Mouse (Mus musculus): ENCODE measurements at regions not wholly inside any gene's neighbourhood (a gene's known extent, or its start where the extent isn't known, plus 50 kb on each side); places are given as distances from the start of the nearest gene placed in this dataset.

DNA sequence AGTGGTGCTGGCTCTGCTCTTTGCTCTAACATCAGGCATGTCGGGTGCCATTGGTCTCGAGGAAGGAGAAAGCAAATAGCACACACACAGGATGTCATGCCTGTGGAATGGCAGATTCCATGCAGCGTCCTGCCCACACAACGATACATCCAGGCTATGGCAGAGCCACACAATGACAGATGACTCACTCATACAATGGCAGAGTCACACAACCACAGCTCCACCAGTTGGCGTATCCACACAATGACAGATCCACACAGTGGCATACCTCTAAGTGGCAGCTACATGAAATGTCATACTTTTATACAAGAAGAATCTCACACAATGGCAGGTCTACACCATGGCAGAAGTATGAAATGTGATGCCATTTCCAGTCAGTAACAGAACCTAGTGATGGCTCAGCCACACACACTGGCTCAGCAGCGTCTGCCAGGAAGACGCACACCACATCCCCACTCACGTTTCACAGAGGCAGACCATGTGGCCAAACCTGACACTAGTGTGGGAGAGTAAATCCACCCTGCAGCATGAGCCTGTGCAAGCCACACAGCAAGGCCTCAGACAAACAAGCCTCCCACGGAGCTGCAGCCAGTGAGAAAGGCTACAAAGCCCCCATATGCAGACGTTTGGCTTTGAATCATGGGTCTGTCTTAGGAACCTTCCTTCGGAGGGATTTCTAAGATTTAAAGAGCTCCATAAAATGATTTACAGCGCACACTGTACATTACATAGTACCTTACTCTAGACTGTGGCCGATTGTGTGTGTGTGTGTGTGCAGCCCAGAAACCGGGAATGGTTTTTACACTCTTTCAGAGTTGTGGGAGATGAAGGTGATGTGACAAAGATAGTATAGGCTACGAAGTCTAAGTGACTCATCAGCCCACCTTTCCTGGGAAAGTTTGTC, 104.0 kb upstream of the Myo10 start:
- ATAC-seq: no peak
- H3K27ac ChIP-seq (ENCODE audit: low read depth): no peak overlapping the region
- 76% methylated on average over 15 of the region's 15 CpGs for WGBS (ENCODE audit: insufficient replicate concordance)
- H3K4me1 ChIP-seq (ENCODE audit: insufficient read depth): no peaks in the 10 kb centered on the region
- H3K36me3 ChIP-seq (replicated peaks; ENCODE audit: insufficient read depth, low read length): no peaks in the 10 kb centered on the region
- TF ChIP-seq EP300 (IDR thresholded peaks at IDR 0.05; ENCODE audit: low read depth): no peak
- TF ChIP-seq CTCF (IDR thresholded peaks at IDR 0.05; ENCODE audit: low read depth): no peak
- H3K4me3 ChIP-seq (ENCODE audit: low read depth, low read length): no peak overlapping the region
- no peak overlapping the region for H3K4me2 ChIP-seq (ENCODE audit: low read depth, low read length)
- H3K9me3 ChIP-seq (ENCODE audit: low read length): no peaks in the 10 kb centered on the region
- no peak for DNase-seq
- H3K9ac ChIP-seq (replicated peaks): no peak overlapping the region
- no peaks in the 10 kb centered on the region for H3K27me3 ChIP-seq (ENCODE audit: insufficient read depth, low read length)

DNA sequence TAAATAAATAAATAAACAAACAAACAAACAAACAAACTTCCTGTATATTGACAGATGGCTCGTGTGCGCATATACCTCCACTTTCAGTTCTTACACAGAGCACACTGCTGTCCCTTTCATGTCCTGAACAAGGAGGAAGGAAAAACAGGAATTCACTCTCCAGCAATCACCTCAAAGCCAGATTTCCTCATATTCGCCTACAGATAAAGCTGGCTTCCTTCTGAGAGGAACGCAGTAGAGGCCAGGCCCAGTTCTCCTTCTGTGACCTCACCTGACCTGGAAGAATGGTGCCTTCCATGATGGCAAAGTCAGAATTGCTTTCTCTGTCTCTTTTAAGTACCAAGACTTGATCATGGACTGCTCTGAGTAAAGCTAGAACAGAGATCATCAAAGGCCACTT, 98.1 kb upstream of the Myo10 start:
- no peaks in the 10 kb centered on the region for H3K36me3 ChIP-seq (replicated peaks; ENCODE audit: insufficient read depth, low read length)
- no peaks in the 10 kb centered on the region for H3K9me3 ChIP-seq (ENCODE audit: low read length)
- ATAC-seq (no peak), DNase-seq (no peak)
- H3K27ac ChIP-seq (ENCODE audit: low read depth): no peak overlapping the region
- no peaks in the 10 kb centered on the region for H3K27me3 ChIP-seq (ENCODE audit: insufficient read depth, low read length)
- TF ChIP-seq EP300 (IDR thresholded peaks at IDR 0.05; ENCODE audit: low read depth) (no peak), CTCF (IDR thresholded peaks at IDR 0.05; ENCODE audit: low read depth) (no peak)
- no peak overlapping the region for H3K4me3 ChIP-seq (ENCODE audit: low read depth, low read length)
- no peak overlapping the region for H3K4me2 ChIP-seq (ENCODE audit: low read depth, low read length)
- WGBS (ENCODE audit: insufficient replicate concordance): 55% methylated on average over 4 of the region's 4 CpGs
- H3K4me1 ChIP-seq (ENCODE audit: insufficient read depth): no peaks in the 10 kb centered on the region
- H3K9ac ChIP-seq (replicated peaks): no peak overlapping the region

DNA sequence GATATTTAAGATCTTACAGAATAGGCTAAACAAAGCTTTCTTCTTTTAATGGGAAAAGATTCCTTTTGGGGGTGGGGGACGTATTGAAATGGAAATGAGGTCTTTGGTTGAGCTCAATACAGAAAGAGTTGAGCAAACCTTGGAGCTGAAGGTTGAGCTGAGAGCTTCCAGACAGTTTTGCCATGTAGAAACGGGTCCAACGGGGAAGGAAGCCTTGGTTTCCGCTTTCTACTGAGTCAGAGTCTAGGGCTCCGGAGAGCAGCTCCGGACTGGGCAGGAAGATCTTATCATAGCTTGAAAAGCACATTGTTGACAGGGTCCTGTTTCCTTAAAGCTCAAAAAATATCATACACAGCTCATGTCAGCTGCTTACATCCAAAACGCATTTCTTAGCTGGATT, 97.0 kb upstream of the Myo10 start:
- Histone ChIP-seq H3K9me3 (ENCODE audit: low read length) (no peaks in the 10 kb centered on the region), H3K36me3 (replicated peaks; ENCODE audit: insufficient read depth, low read length) (no peaks in the 10 kb centered on the region), H3K9ac (replicated peaks) (no peak overlapping the region), H3K27me3 (ENCODE audit: insufficient read depth, low read length) (no peaks in the 10 kb centered on the region), H3K27ac (ENCODE audit: low read depth) (no peak overlapping the region), H3K4me2 (ENCODE audit: low read depth, low read length) (no peak overlapping the region), H3K4me1 (ENCODE audit: insufficient read depth) (no peaks in the 10 kb centered on the region), H3K4me3 (ENCODE audit: low read depth, low read length) (no peak overlapping the region)
- TF ChIP-seq EP300 (IDR thresholded peaks at IDR 0.05; ENCODE audit: low read depth): no peak
- DNase-seq (no peak), ATAC-seq (no peak)
- WGBS (ENCODE audit: insufficient replicate concordance): 33% methylated on average over 7 of the region's 7 CpGs

DNA sequence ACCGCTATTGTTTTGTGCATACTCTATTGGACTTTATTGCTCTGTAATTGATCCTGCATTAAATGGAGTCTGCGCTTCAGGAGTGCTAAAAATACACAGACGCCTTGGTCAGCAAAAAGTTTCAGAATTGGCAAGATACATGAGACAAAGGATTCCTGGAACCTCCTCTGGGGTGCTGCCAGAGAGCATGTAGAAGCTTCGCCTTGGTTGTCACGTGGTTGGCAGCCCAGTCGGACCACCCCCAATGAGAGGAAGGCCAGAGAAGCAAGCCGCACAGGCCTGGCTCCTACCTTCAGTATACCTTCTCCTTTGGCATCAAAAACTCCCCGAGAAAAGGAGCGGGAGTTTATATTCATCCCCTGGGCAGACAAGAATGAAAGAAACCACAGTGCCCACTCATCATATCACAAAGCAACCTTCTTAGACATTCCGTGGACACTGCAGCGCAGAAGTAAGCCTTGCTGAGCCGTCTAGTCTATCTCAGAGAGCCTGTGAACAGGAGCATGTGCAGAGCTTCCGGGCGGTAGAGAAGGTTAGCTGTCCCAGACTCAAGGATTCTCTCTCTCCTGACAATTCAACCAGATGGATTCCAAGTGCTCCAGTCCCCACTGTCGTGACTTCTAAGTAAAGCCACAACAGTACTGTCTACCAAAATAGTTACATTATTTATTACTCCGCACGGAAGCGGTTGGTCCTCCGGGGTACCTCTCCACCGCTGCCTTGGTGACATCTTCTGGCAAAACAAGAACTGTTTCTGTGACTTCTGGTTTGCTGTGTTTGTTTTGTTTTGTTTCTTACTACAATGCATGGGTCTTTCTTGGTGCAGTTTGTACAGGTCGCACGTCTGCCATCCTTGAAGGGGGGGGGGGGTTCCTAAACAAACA, 85.6 kb upstream of the Myo10 start:
- ATAC-seq: no peak
- DNase-seq: no peak
- Histone ChIP-seq H3K27me3 (ENCODE audit: insufficient read depth, low read length) (no peaks in the 10 kb centered on the region), H3K9me3 (ENCODE audit: low read length) (no peaks in the 10 kb centered on the region), H3K4me2 (ENCODE audit: low read depth, low read length) (no peak overlapping the region), H3K36me3 (replicated peaks; ENCODE audit: insufficient read depth, low read length) (no peaks in the 10 kb centered on the region), H3K9ac (replicated peaks) (no peak overlapping the region), H3K4me3 (ENCODE audit: low read depth, low read length) (no peak overlapping the region), H3K27ac (ENCODE audit: low read depth) (no peak overlapping the region), H3K4me1 (ENCODE audit: insufficient read depth) (peaks cover under 1% of the 10 kb centered on the region; the same call in 1 of the 2 replicates)
- 55% methylated on average over 22 of the region's 22 CpGs for WGBS (ENCODE audit: insufficient replicate concordance)
- TF ChIP-seq CTCF (IDR thresholded peaks at IDR 0.05; ENCODE audit: low read depth) (no peak), EP300 (IDR thresholded peaks at IDR 0.05; ENCODE audit: low read depth) (no peak)

DNA sequence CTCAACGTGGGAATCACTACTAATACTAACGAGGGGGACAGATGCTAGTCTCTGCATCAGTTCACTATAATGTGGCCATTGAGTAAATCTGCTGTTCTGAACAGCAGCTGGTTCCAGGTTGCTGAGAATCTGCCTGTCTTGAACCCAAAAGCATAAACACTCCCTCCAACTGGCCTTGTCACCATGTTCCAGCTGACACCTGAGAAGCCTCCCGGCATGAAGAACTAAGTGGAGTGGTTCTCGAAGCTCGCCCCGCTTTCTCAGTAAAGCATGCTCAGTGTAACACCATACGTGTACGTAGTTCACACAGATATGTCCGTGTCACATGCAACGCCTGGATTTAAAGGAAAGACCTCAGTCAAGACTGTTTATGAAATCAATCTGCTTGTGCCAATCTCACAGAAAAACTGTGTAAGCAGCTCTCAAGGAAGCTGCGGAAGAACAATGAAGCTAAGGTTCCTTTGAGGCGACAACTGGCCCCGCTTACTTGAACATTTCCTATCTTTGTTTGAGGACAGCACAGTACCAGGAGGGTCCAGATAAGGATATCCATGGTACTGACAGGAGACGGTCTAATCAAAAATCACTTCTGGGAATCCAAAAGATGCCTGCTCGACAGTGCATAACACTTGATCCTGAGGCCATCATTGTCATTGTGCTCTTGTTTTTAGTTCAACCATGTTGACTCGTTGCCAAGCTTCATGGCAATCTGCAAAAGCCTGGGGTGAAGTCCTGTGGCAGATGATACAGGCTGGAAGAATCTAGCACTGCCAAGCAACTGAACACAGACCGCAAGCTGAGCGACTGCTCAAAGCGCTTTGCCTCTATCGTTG, 82.8 kb upstream of the Myo10 start:
- Histone ChIP-seq H3K4me2 (ENCODE audit: low read depth, low read length) (no peak overlapping the region), H3K4me1 (ENCODE audit: insufficient read depth) (no peaks in the 10 kb centered on the region), H3K4me3 (ENCODE audit: low read depth, low read length) (no peak overlapping the region), H3K27ac (ENCODE audit: low read depth) (no peak overlapping the region), H3K27me3 (ENCODE audit: insufficient read depth, low read length) (no peaks in the 10 kb centered on the region), H3K36me3 (replicated peaks; ENCODE audit: insufficient read depth, low read length) (no peaks in the 10 kb centered on the region), H3K9me3 (ENCODE audit: low read length) (no peaks in the 10 kb centered on the region), H3K9ac (replicated peaks) (no peak overlapping the region)
- no peak for DNase-seq
- WGBS (ENCODE audit: insufficient replicate concordance): 66% methylated on average over 20 of the region's 20 CpGs
- ATAC-seq: no peak
- TF ChIP-seq EP300 (IDR thresholded peaks at IDR 0.05; ENCODE audit: low read depth) (0 out of 2 replicates have a peak, but pooled peaks have one; percentile 18), CTCF (IDR thresholded peaks at IDR 0.05; ENCODE audit: low read depth) (no peak)
